Mouse (Mus musculus) megakaryocyte progenitor cell, adult 5-6 weeks (primary cell): ENCODE data around the gene Gm37240. TPM values are rescaled to one million over a fixed set of nuclear protein-coding genes. Genes with fewer than 3 reads are reported as not detected.

Experiments
- ATAC-seq: replicated peaks from 2 replicates; pipeline ENCODE4 v1.8.0; 2016; ENCODE audit warnings: mild to moderate bottlenecking, moderate TSS enrichment, inconsistent platforms; ENCODE audit not compliant: poor library complexity
- total RNA-seq, 2 experiments: library from RNA; stranded (forward) in 1 of 2; stranded (reverse) in 1 of 2; fragments of 157-497, 149-512 nt in 1 of 2; fragments of 200-1000 nt in 1 of 2; gene quantifications; 2 replicates each; pipeline versions ENCODE4 v1.2.3 to v1.2.4; 2015 to 2017

Gm37240 gene
- total RNA-seq, 2 experiments from 2014 or later: not detected

DNA sequence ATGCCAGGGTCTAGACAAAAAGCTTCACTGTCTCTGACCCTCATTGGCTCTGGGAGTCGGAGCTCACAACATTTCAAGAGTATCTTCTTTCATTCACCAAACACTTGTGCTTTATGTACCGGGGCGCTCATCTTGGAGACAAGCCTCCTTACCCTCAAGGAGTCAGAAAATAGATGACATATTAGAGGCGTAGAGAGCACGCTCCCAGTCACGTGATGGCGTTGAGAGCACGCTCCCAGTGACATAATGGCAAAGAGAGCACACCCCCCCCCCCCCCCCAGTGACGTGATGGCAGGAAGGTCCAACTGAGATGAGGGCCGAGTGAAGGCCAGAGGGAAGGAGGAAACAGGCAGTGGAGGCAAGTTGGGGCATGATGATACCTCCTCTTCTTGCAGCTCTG is 517.5 kb downstream of the Gm37240 start:
- ATAC-seq: no peak

GRCm38 (mm10) chr3:85369157-85369556 is 518.2 kb downstream of the Gm37240 start:
- no peak for ATAC-seq

GRCm38 (mm10) chr3:85368354-85369120 is 518.8 kb downstream of the Gm37240 start:
- ATAC-seq: no peak

- no peak for ATAC-seq
Observed at GRCm38 (mm10) chr3:85364591-85365343, 522.6 kb downstream of the Gm37240 start.

- ATAC-seq: no peak
Observed at GRCm38 (mm10) chr3:85362883-85363282, 524.4 kb downstream of the Gm37240 start.

DNA sequence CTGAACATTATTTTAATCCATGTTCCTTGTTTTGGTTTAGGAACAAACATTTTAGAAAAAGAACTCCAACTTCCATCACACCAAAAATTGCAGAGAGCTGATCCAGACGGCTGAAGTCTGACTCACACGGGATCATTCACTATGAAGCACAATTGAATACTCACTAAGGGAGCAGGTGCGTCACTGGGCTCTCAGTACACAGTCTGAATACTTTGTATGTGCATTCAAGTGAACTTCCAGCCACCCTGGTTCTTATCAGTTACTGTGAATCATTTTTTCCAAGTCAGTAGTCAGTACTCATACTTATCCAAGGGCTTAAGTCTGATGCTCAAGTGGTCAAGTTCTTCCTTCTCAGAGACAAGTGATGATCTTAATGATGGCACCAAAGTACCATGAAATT is 530.9 kb downstream of the Gm37240 start:
- no peak for ATAC-seq

GRCm38 (mm10) chr3:85348021-85348420 is 539.3 kb downstream of the Gm37240 start:
- no peak for ATAC-seq

GRCm38 (mm10) chr3:85341103-85341860 is 546.0 kb downstream of the Gm37240 start:
- no peak for ATAC-seq

GRCm38 (mm10) chr3:85340491-85340890 is 546.8 kb downstream of the Gm37240 start:
- ATAC-seq: no peak

GRCm38 (mm10) chr3:85339926-85340325 is 547.4 kb downstream of the Gm37240 start:
- ATAC-seq: no peak

GRCm38 (mm10) chr3:85339269-85339820 is 548.0 kb downstream of the Gm37240 start:
- no peak for ATAC-seq

DNA sequence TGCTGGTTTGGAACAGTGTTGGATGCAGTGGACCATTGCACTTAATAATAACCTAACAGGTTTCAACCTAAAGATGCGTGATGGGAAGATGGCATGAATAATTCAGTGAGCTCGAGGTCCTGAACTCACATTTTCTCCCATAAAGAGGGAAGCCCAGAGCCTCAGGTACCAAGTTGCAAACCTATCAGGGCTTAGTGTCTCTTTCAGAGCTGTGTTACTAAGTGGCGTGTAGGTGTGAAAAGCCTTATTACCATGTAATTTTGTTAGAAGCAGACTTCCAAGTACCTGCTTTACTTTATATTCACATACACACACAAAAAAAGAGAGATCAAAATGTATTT is 548.6 kb downstream of the Gm37240 start:
- no peak for ATAC-seq

DNA sequence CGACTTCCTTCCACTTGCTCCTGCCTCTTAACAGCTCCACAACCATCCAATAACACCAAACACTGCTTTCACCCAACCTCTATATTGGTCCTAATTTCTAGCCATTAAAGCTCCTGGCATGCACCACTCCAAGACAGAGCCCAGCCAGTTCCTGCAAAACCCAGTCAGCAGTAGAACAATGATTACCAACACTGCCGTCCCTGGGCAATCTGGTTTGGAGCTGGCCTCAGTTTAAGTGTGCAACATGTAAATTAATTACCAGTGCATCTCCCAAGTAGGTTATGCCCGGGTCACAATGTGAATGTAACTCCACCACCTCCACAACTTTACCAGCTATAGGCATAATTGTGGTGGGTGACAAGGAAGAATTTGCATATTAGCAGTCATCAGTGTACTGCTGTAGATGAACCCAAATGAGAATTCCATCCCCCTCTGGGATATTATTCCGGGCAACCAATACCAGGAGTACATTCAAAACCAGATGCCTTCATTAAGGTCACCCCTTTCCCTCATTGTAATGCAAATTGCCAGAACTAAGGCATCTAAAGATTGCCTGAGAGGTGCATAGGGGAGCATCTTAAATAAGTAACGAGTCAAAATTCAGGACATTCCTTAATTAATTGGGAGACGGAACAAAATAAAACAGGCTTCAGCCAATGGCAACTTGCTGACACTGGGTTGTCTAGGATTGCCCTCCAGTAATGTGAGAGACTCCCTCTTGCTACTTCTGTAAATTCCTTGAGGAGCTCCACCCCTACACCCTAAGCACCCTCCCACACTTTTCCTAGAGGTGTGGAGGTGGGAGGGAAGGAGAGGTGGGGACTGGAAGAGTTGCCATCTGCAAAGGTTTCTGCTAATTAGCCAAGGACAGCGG is 549.2 kb downstream of the Gm37240 start:
- no peak for ATAC-seq

DNA sequence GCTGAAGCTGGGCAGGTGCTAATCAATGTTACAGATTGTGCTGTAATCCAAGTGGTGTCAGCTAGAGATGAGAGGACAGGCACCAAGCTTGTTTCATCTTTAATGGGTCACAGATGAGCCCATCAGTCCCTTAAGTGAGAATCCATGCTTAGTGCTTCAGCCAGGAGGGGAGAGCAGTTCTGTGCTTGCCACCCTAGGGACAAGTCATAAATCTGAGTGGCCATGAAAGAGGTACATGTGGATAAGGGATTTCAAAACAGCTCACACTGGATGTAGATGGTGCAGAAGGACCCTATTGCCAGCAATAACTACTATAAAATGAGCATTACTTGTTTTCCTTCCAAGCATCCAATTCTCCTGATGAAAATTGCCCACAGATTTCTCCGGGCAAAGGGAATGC is 551.8 kb downstream of the Gm37240 start:
- no peak for ATAC-seq

GRCm38 (mm10) chr3:85332276-85332675 is 555.0 kb downstream of the Gm37240 start:
- no peak for ATAC-seq

DNA sequence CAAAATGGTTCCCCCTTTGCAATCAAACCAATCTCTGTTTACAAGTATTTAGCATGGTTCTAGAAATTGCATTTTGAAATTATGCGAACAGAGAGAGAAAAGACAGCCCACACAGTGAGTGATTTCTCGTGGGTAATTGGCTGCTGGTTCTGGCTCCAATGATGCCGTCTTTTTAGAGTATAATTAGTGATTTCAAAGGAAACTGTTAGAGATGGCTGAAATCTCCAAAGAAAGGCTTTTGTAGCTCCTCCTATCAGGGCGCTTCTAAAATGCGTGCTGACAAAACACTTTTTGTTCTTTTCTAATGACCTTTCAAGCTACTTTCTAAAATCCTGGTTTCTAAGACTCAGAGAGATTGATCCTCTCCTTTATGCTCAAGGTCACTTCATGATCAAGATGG is 569.1 kb downstream of the Gm37240 start:
- ATAC-seq: no peak

DNA sequence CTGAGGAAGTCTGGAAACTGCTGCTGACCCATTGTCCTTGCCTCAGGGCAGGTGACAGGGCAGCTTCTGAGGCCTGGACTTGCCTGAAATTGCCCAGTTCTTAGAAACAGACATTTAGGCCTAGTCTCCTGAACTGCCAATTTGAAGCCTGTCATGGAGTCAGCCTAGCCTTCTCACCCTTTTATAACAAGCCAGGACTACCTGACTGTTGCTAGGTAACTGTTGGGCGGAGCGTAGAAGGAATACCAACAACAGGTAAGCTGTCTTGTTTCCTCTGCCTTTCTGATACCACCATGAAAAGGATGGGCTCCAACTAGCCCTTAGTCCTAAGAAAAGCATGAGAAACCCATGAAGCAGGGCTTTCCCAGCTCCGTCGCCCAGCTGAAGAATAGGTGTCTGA is 570.0 kb downstream of the Gm37240 start:
- ATAC-seq: no peak

DNA sequence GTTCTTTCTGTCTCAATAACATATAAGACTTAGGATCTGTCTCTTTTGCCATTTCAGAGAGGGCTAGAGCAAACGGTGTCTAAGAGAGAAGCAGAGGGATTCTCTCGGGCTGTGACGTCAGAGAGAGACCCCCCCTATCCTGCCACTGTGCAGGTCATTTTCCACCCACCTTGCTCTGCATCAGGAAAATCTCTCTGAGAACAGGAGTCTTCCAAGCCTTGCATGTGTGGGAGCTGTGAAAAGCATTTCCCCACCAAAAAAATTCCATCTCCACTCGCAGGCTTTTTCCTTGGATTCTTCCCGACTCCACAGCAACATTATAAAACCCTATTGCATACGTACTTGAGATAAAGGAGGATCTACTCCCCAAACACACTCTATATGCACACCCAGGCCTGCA is 572.4 kb downstream of the Gm37240 start:
- ATAC-seq: no peak

DNA sequence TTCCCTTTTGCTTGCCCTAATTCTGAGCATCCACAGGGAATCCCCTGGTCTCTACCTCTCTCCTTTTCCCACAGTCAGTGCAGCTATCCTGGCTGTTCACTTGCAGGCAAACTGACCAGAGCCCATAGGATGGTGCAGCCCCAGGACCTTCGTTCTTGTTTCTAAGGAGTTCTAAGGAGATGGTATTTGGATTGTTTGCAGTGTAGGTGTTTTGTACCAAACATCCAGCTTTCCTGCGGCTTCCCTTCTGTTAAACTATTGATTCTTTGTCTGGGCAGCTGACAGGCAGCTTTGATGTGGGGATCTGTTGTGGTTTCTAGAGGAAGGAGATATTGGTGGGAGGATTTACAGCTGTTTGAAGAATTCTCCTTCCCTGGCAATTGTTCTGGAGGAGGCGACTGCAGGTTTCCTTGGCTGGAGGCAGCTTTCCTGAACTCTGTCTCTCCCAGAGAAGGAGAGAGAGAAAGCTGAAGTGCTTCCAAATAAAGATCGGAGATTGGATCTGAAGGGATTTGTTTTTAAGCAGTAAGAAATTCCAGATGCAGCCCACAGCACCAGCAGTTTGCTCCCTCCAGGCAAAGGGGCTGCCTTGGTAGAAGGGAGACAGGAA is 573.6 kb downstream of the Gm37240 start:
- ATAC-seq: no peak

DNA sequence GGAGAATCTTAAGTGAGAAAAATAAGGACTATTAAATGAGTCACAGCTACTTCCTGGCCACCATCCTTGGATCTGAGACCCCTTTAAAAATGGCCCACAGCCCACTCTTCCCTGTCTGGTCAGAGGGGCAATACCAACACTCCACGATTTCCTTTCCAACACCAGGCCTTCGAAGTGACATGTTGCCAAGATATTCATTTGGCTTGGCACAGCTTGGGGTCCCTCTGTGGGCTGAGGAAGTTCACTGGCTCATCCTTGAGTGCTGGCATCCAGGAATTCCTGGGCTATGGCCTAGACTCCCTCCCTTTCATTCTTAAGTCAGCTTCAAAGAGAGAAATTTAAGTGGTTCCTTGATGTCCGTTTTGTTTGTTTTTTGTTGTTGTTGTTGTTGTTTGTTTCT is 576.1 kb downstream of the Gm37240 start:
- no peak for ATAC-seq
